Mouse (Mus musculus) lung, adult 2 months (tissue): ENCODE data around the gene Gm20388.

ENCODE experiments used
- CTCF ChIP-seq: fragments of 200-500 bp; IDR thresholded peaks from 2 replicates; pipeline ENCODE4 v1.5.1; 2011; ENCODE audit warnings: mild to moderate bottlenecking, low read length, control low read depth; ENCODE audit not compliant: insufficient read depth
- POLR2A ChIP-seq: fragments of 200-500 bp; IDR thresholded peaks from 2 replicates; pipeline ENCODE4 v1.6.1; 2011; ENCODE audit warnings: low read depth, mild to moderate bottlenecking, control low read depth, low read length, borderline replicate concordance; ENCODE audit errors: extremely low read depth

- no peak for TF ChIP-seq POLR2A
- TF ChIP-seq CTCF = no peak
Measured at GRCm38 (mm10) chr8:121811502-121811901, 1900.9 kb downstream of the Gm20388 start.
